Mouse (Mus musculus) hindbrain, embryonic 13.5 days (tissue): Measurements from ENCODE around the gene Peli1. TPM values are rescaled to one million over a fixed set of nuclear protein-coding genes. Genes with fewer than 3 reads are reported as not detected.

ENCODE experiments used
- ATAC-seq: fragments of 200-750 bp; cut with Nextera tagmentation; 2 replicates; pipeline ENCODE4 v1.8.0; 2017; ENCODE audit warnings: moderate TSS enrichment; ENCODE audit not compliant: low FRiP score
- H3K27ac ChIP-seq: fragments of 300-500 bp; sonication (generic); 2 replicates; pipeline ENCODE4 v1.5.1; 2015; ENCODE audit warnings: inconsistent platforms, mild to moderate bottlenecking, moderate library complexity
- H3K27me3 ChIP-seq: fragments of 300-500 bp; sonication (generic); 2 replicates; pipeline ENCODE4 v1.6.1; 2015; ENCODE audit warnings: mild to moderate bottlenecking, inconsistent platforms
- H3K36me3 ChIP-seq: fragments of 300-500 bp; sonication (generic); 2 replicates; pipeline ENCODE4 v1.6.1; 2015; ENCODE audit warnings: mild to moderate bottlenecking, inconsistent platforms
- H3K4me1 ChIP-seq: fragments of 300-500 bp; sonication (generic); replicated peaks from 2 replicates; pipeline ENCODE4 v1.6.1; 2015; ENCODE audit warnings: inconsistent platforms
- H3K4me2 ChIP-seq: fragments of 300-500 bp; sonication (generic); 2 replicates; pipeline ENCODE4 v1.6.1; 2015; ENCODE audit warnings: inconsistent platforms, mild to moderate bottlenecking, moderate library complexity
- H3K4me3 ChIP-seq: fragments of 300-500 bp; sonication (generic); 2 replicates; pipeline ENCODE4 v1.5.1; 2015; ENCODE audit warnings: mild to moderate bottlenecking, inconsistent platforms
- H3K9ac ChIP-seq: fragments of 300-500 bp; sonication (generic); 2 replicates; pipeline ENCODE4 v1.6.1; 2015; ENCODE audit warnings: mild to moderate bottlenecking, inconsistent platforms
- H3K9me3 ChIP-seq: fragments of 300-500 bp; sonication (generic); 2 replicates; pipeline ENCODE4 v1.6.1; 2016; ENCODE audit warnings: inconsistent platforms
- WGBS: fragments of 180-500 bp; shearing (Covaris S2); methylation state at CpG from one replicate; pipeline ENCODE4 v1.1.7; 2015; 5-methylcytosine and 5-hydroxymethylcytosine counted together
- polyA plus RNA-seq: library from polyadenylated mRNA; unstranded; fragments of >200 nt; fragmentation: Nextera tagmentation; extraction: Ambion mirVana; gene quantifications from 2 replicates; pipeline ENCODE4 v1.2.1, GENCODE M21; 2015

Peli1 gene
- polyA plus RNA-seq, 1 experiment from 2014 or later: 87.1 TPM

- whole genome bisulfite sequencing: 93% methylated on average over 2 of the region's 2 CpGs
These were observed 7.4 kb downstream of the Peli1 start for GRCm38 (mm10) chr11:21098457-21098856.

GRCm38 (mm10) chr11:21100704-21101103 lies 9.6 kb downstream of the Peli1 start:
- H3K9me3 ChIP-seq: no peaks in the 10 kb centered on the region
- no peak overlapping the region for H3K9ac ChIP-seq
- H3K27me3 ChIP-seq: no peaks in the 10 kb centered on the region
- H3K27ac ChIP-seq: no peak overlapping the region
- WGBS: 96% methylated on average over 1 of the region's 1 CpGs
- H3K4me3 ChIP-seq: no peak overlapping the region
- no peak for ATAC-seq
- H3K4me1 ChIP-seq: peaks cover 13% of the 10 kb centered on the region
- no peak overlapping the region for H3K4me2 ChIP-seq
- H3K36me3 ChIP-seq: no peaks in the 10 kb centered on the region; the same call in 1 of the 2 replicates

More at GRCm38 (mm10) chr11:21098457-21098856, 7.4 kb downstream of the Peli1 start:
- Histone ChIP-seq H3K4me1 (peaks cover 21% of the 10 kb centered on the region), H3K27me3 (no peaks in the 10 kb centered on the region), H3K36me3 (no peaks in the 10 kb centered on the region; the same call in 1 of the 2 replicates), H3K9ac (no peak overlapping the region), H3K4me2 (no peak overlapping the region), H3K4me3 (no peak overlapping the region), H3K9me3 (no peaks in the 10 kb centered on the region), H3K27ac (no peak overlapping the region)
- ATAC-seq: no peak

GRCm38 (mm10) chr11:21101286-21101685 lies 10.2 kb downstream of the Peli1 start:
- no peak overlapping the region for H3K9ac ChIP-seq
- peaks cover 13% of the 10 kb centered on the region for H3K4me1 ChIP-seq
- no peaks in the 10 kb centered on the region for H3K9me3 ChIP-seq
- no peak overlapping the region for H3K4me3 ChIP-seq
- H3K4me2 ChIP-seq: no peak overlapping the region
- ATAC-seq: no peak
- no peaks in the 10 kb centered on the region; the same call in 1 of the 2 replicates for H3K36me3 ChIP-seq
- WGBS: 89% methylated on average over 4 of the region's 4 CpGs
- no peaks in the 10 kb centered on the region for H3K27me3 ChIP-seq
- H3K27ac ChIP-seq: no peak overlapping the region

- Histone ChIP-seq H3K4me3 (no peak overlapping the region), H3K9me3 (no peaks in the 10 kb centered on the region), H3K4me2 (no peak overlapping the region), H3K27ac (no peak overlapping the region), H3K4me1 (peaks cover 21% of the 10 kb centered on the region), H3K36me3 (peaks cover 6% of the 10 kb centered on the region), H3K9ac (no peak overlapping the region), H3K27me3 (no peaks in the 10 kb centered on the region)
- ATAC-seq: no peak
- WGBS: 93% methylated on average over 6 of the region's 6 CpGs
These were observed 11.3 kb downstream of the Peli1 start for GRCm38 (mm10) chr11:21102273-21103005.

GRCm38 (mm10) chr11:21103186-21103585 lies 12.1 kb downstream of the Peli1 start:
- H3K36me3 ChIP-seq: peaks cover 6% of the 10 kb centered on the region
- no peak for ATAC-seq
- H3K4me1 ChIP-seq: peaks cover 18% of the 10 kb centered on the region
- H3K9me3 ChIP-seq: no peaks in the 10 kb centered on the region
- no peak overlapping the region for H3K27ac ChIP-seq
- no peak overlapping the region for H3K9ac ChIP-seq
- H3K4me2 ChIP-seq: no peak overlapping the region
- 83% methylated on average over 2 of the region's 2 CpGs for WGBS
- no peak overlapping the region for H3K4me3 ChIP-seq
- H3K27me3 ChIP-seq: no peaks in the 10 kb centered on the region

- H3K4me3 ChIP-seq: no peak overlapping the region
- no peak for ATAC-seq
- peaks cover 6% of the 10 kb centered on the region for H3K36me3 ChIP-seq
- no peak overlapping the region for H3K27ac ChIP-seq
- no peaks in the 10 kb centered on the region for H3K9me3 ChIP-seq
- peaks cover 18% of the 10 kb centered on the region for H3K4me1 ChIP-seq
- H3K9ac ChIP-seq: no peak overlapping the region
- H3K27me3 ChIP-seq: no peaks in the 10 kb centered on the region
- WGBS: 87% methylated on average over 1 of the region's 1 CpGs
- H3K4me2 ChIP-seq: no peak overlapping the region
These were observed 14.3 kb downstream of the Peli1 start for GRCm38 (mm10) chr11:21105393-21105792.

- H3K27me3 ChIP-seq: no peaks in the 10 kb centered on the region
- H3K36me3 ChIP-seq: peaks cover 6% of the 10 kb centered on the region
- H3K4me1 ChIP-seq: peaks cover 11% of the 10 kb centered on the region
- no peak overlapping the region for H3K4me3 ChIP-seq
- WGBS: 98% methylated on average over 1 of the region's 1 CpGs
- no peak overlapping the region for H3K27ac ChIP-seq
- no peaks in the 10 kb centered on the region for H3K9me3 ChIP-seq
- ATAC-seq: peak; percentile 54; the same call in 1 of the 2 replicates
- H3K4me2 ChIP-seq: no peak overlapping the region
- no peak overlapping the region for H3K9ac ChIP-seq
These were observed 16.0 kb downstream of the Peli1 start for GRCm38 (mm10) chr11:21107120-21107519.

- no peak overlapping the region for H3K27ac ChIP-seq
- no peak for ATAC-seq
- H3K9me3 ChIP-seq: no peaks in the 10 kb centered on the region
- no peak overlapping the region for H3K4me3 ChIP-seq
- H3K4me1 ChIP-seq: peaks cover 17% of the 10 kb centered on the region
- peaks cover 6% of the 10 kb centered on the region for H3K36me3 ChIP-seq
- WGBS: 85% methylated on average over 2 of the region's 2 CpGs
- no peak overlapping the region for H3K4me2 ChIP-seq
- H3K9ac ChIP-seq: no peak overlapping the region
- no peaks in the 10 kb centered on the region for H3K27me3 ChIP-seq
These were observed 18.2 kb downstream of the Peli1 start for GRCm38 (mm10) chr11:21109279-21109678.

GRCm38 (mm10) chr11:21114516-21114915 lies 23.4 kb downstream of the Peli1 start:
- no peak overlapping the region for H3K4me3 ChIP-seq
- 94% methylated on average over 2 of the region's 2 CpGs for WGBS

GRCm38 (mm10) chr11:21115804-21116203 lies 24.7 kb downstream of the Peli1 start:
- H3K27ac ChIP-seq: no peak overlapping the region
- no peak overlapping the region for H3K4me3 ChIP-seq
- no peaks in the 10 kb centered on the region for H3K36me3 ChIP-seq
- no peak overlapping the region for H3K4me2 ChIP-seq
- H3K4me1 ChIP-seq: peaks cover 6% of the 10 kb centered on the region
- ATAC-seq: no peak
- no peak overlapping the region for H3K9ac ChIP-seq
- H3K27me3 ChIP-seq: no peaks in the 10 kb centered on the region
- H3K9me3 ChIP-seq: no peaks in the 10 kb centered on the region

More at GRCm38 (mm10) chr11:21114516-21114915, 23.4 kb downstream of the Peli1 start:
- no peaks in the 10 kb centered on the region for H3K36me3 ChIP-seq
- no peak overlapping the region for H3K9ac ChIP-seq
- no peak overlapping the region for H3K4me2 ChIP-seq
- H3K4me1 ChIP-seq: peaks cover 6% of the 10 kb centered on the region
- H3K9me3 ChIP-seq: no peaks in the 10 kb centered on the region
- no peaks in the 10 kb centered on the region for H3K27me3 ChIP-seq
- no peak for ATAC-seq
- no peak overlapping the region for H3K27ac ChIP-seq

GRCm38 (mm10) chr11:21116623-21117295 lies 25.7 kb downstream of the Peli1 start:
- no peaks in the 10 kb centered on the region for H3K27me3 ChIP-seq
- H3K9me3 ChIP-seq: no peaks in the 10 kb centered on the region
- H3K4me1 ChIP-seq: peaks cover 6% of the 10 kb centered on the region
- H3K4me3 ChIP-seq: no peak overlapping the region
- H3K9ac ChIP-seq: no peak overlapping the region
- H3K4me2 ChIP-seq: no peak overlapping the region
- WGBS: 87% methylated on average over 3 of the region's 3 CpGs
- H3K36me3 ChIP-seq: no peaks in the 10 kb centered on the region
- no peak overlapping the region for H3K27ac ChIP-seq
- ATAC-seq: no peak

GRCm38 (mm10) chr11:21121737-21122136 lies 30.6 kb downstream of the Peli1 start:
- Histone ChIP-seq H3K9ac (no peak overlapping the region), H3K27ac (no peak overlapping the region), H3K27me3 (no peaks in the 10 kb centered on the region), H3K4me2 (no peak overlapping the region), H3K36me3 (no peaks in the 10 kb centered on the region), H3K9me3 (no peaks in the 10 kb centered on the region), H3K4me3 (no peak overlapping the region), H3K4me1 (no peaks in the 10 kb centered on the region)
- no peak for ATAC-seq
- WGBS: 89% methylated on average over 2 of the region's 2 CpGs

- no peaks in the 10 kb centered on the region for H3K27me3 ChIP-seq
- no peak overlapping the region for H3K9ac ChIP-seq
- H3K4me2 ChIP-seq: no peak overlapping the region
- no peaks in the 10 kb centered on the region for H3K4me1 ChIP-seq
- WGBS: 88% methylated on average over 2 of the region's 2 CpGs
- no peak overlapping the region for H3K4me3 ChIP-seq
- no peak for ATAC-seq
- H3K36me3 ChIP-seq: no peaks in the 10 kb centered on the region
- no peak overlapping the region for H3K27ac ChIP-seq
- H3K9me3 ChIP-seq: no peaks in the 10 kb centered on the region
These were observed 31.3 kb downstream of the Peli1 start for GRCm38 (mm10) chr11:21122399-21122798.
